In genomic region chr12:16474361-16475080, GRCm38 (mm10) we compare ENCODE assay signal across 12 mouse cellular contexts.
DNase-seq lines count a peak whose midpoint lies in the region; ATAC-seq and TF ChIP-seq lines count a peak whose summit lies in the region.
"Had no signal": no experiment of that assay in that cellular context is flagged by ENCODE, and none has a peak within 500 bp of the region (broad histone marks: within the 10 kb centered on the region; RNA-seq: fewer than 3 reads in every experiment).

No protein-coding gene starts in this region.

- H3K4me2 ChIP-seq in forebrain, embryonic 14.5 days (ENCODE audit: low read length), result no peak overlapping the region
- H3K4me2 ChIP-seq in forebrain, embryonic 12.5 days, result no peak overlapping the region
- H3K4me2 ChIP-seq: liver, embryonic 13.5 days had no signal

- no peak for ATAC-seq in forebrain, embryonic 14.5 days
- no peak for ATAC-seq in forebrain, embryonic 12.5 days (ENCODE audit: low FRiP score)
- peak; percentile 31; the same call in 1 of the 2 replicates for ATAC-seq in frontal cortex, adult (ENCODE audit: low TSS enrichment)
- ATAC-seq in erythroid progenitor cell, adult 5-6 weeks (replicated peaks; ENCODE audit: low FRiP score, poor library complexity, severe bottlenecking), result no peak

- H3K27ac ChIP-seq in forebrain, embryonic 14.5 days (ENCODE audit: low read depth, low read length), result no peak overlapping the region
- H3K27ac ChIP-seq in forebrain, embryonic 12.5 days, result no peak overlapping the region
- no peak overlapping the region for H3K27ac ChIP-seq in layer of hippocampus, adult 2 months
- H3K27ac ChIP-seq in thymus, adult 2 months (ENCODE audit: control insufficient read depth, insufficient read depth, low read length), result no peak overlapping the region
- H3K27ac ChIP-seq: heart, adult 2 months; kidney, postnatal 0 days; liver, embryonic 13.5 days; midbrain, embryonic 10.5 days had no signal

- H3K36me3 ChIP-seq in forebrain, embryonic 14.5 days (ENCODE audit: control insufficient read depth, insufficient read depth, low read length), result no peaks in the 10 kb centered on the region
- no peaks in the 10 kb centered on the region for H3K36me3 ChIP-seq in forebrain, embryonic 12.5 days (replicated peaks)
- no peaks in the 10 kb centered on the region for H3K36me3 ChIP-seq in thymus, adult 2 months (ENCODE audit: control insufficient read depth, insufficient read depth, low read length)
- H3K36me3 ChIP-seq: liver, embryonic 13.5 days; midbrain, embryonic 10.5 days had no signal

- DNase-seq in forebrain, embryonic 14.5 days (ENCODE audit: low spot score), result peak; percentile 52
- DNase-seq in layer of hippocampus, postnatal 25 days (ENCODE audit: extremely low spot score in 1 of 2, low spot score in 1 of 2), result peak; percentile 8 to 11
- DNase-seq in layer of hippocampus, adult 2 months (ENCODE audit: low spot score in 2 of 2), result no peak
- DNase-seq in right cerebral cortex, postnatal 10 days (ENCODE audit: low spot score in 2 of 2), result peak; percentile 28 to 53
- DNase-seq in thymus, adult 2 months, result no peak
- DNase-seq: heart, adult 2 months; liver, embryonic 13.5 days had no signal

- H3K4me3 ChIP-seq in forebrain, embryonic 14.5 days (ENCODE audit: low read depth, low read length), result no peak overlapping the region
- H3K4me3 ChIP-seq in forebrain, embryonic 12.5 days (replicated peaks), result no peak overlapping the region
- no peak overlapping the region for H3K4me3 ChIP-seq in layer of hippocampus, adult 2 months
- H3K4me3 ChIP-seq in thymus, adult 2 months (ENCODE audit: control insufficient read depth, insufficient read depth, low read length), result no peak overlapping the region
- H3K4me3 ChIP-seq: heart, adult 2 months; liver, embryonic 13.5 days; midbrain, embryonic 10.5 days had no signal

- WGBS in forebrain, embryonic 14.5 days, result 81% methylated on average over 4 of the region's 4 CpGs
- WGBS in forebrain, embryonic 12.5 days, result 85% methylated on average over 4 of the region's 4 CpGs
- WGBS in thymus, adult 2 months, result 82% methylated on average over 4 of the region's 4 CpGs

- no peaks in the 10 kb centered on the region for H3K27me3 ChIP-seq in forebrain, embryonic 14.5 days (replicated peaks; ENCODE audit: control insufficient read depth, insufficient read depth, low read length)
- H3K27me3 ChIP-seq in forebrain, embryonic 12.5 days, result no peaks in the 10 kb centered on the region
- H3K27me3 ChIP-seq in thymus, adult 2 months (ENCODE audit: control insufficient read depth, insufficient read depth, low read length), result no peaks in the 10 kb centered on the region
- H3K27me3 ChIP-seq: liver, embryonic 13.5 days had no signal

- TF ChIP-seq CTCF in layer of hippocampus, adult 2 months (conservative IDR thresholded peaks at IDR 0.05), result no peak
- no peak for TF ChIP-seq CTCF in thymus, adult 2 months (IDR thresholded peaks at IDR 0.05; ENCODE audit: borderline replicate concordance, control insufficient read depth, extremely low read depth, insufficient read depth, low read length, poor library complexity)

- H3K4me1 ChIP-seq in forebrain, embryonic 14.5 days (ENCODE audit: control insufficient read depth, insufficient read depth, low read length), result no peaks in the 10 kb centered on the region
- no peaks in the 10 kb centered on the region for H3K4me1 ChIP-seq in forebrain, embryonic 12.5 days
- H3K4me1 ChIP-seq in thymus, adult 2 months (replicated peaks; ENCODE audit: control insufficient read depth, insufficient read depth, low read length), result no peaks in the 10 kb centered on the region
- H3K4me1 ChIP-seq: liver, embryonic 13.5 days; midbrain, embryonic 10.5 days had no signal

- no peak for TF ChIP-seq POLR2A in thymus, adult 2 months (IDR thresholded peaks at IDR 0.05; ENCODE audit: control insufficient read depth, extremely low read depth, insufficient read depth, low read length, poor library complexity)

- no peak overlapping the region for H3K9ac ChIP-seq in forebrain, embryonic 14.5 days (ENCODE audit: low read length)
- H3K9ac ChIP-seq in forebrain, embryonic 12.5 days, result no peak overlapping the region
- H3K9ac ChIP-seq: liver, embryonic 13.5 days had no signal

- no peaks in the 10 kb centered on the region for H3K9me3 ChIP-seq in forebrain, embryonic 14.5 days (replicated peaks; ENCODE audit: control insufficient read depth, low read length)
- no peaks in the 10 kb centered on the region for H3K9me3 ChIP-seq in forebrain, embryonic 12.5 days
- H3K9me3 ChIP-seq: liver, embryonic 13.5 days; midbrain, embryonic 10.5 days had no signal

Comparison
In these comparisons a context has a peak if more than half of its experiments do, and no peak if none do; other contexts are left out.
1. DNase-seq: peak in forebrain, embryonic 14.5 days (single experiment), layer of hippocampus, postnatal 25 days (2 of 2) and right cerebral cortex, postnatal 10 days (2 of 2); none in layer of hippocampus, adult 2 months (0 of 2) and thymus, adult 2 months (single experiment).